Mouse (Mus musculus) liver, adult (tissue): Measurements from ENCODE around the gene Kcnq2.

Source experiments
- GATA4 ChIP-seq: IDR thresholded peaks from 2 replicates; pipeline ENCODE4 v1.6.1; 2014; ENCODE audit warnings: mild to moderate bottlenecking, low read length; ENCODE audit not compliant: insufficient replicate concordance

Gene Kcnq2

GRCm38 (mm10) chr2:181075501-181075900 is 59.6 kb downstream of the Kcnq2 start:
- no peak for TF ChIP-seq GATA4

GRCm38 (mm10) chr2:181072403-181072714 is 62.7 kb downstream of the Kcnq2 start:
- TF ChIP-seq GATA4: no peak

- no peak for TF ChIP-seq GATA4
Measured at GRCm38 (mm10) chr2:181071706-181072402, 63.2 kb downstream of the Kcnq2 start.

- no peak for TF ChIP-seq GATA4
Measured at GRCm38 (mm10) chr2:181070136-181070535, 65.0 kb downstream of the Kcnq2 start.

- no peak for TF ChIP-seq GATA4
Measured at GRCm38 (mm10) chr2:181068499-181068898, 66.6 kb downstream of the Kcnq2 start.

- TF ChIP-seq GATA4: no peak
Measured at GRCm38 (mm10) chr2:181065827-181066226, 69.3 kb downstream of the Kcnq2 start.

GRCm38 (mm10) chr2:181060127-181060526 is 75.0 kb downstream of the Kcnq2 start:
- TF ChIP-seq GATA4: no peak

- no peak for TF ChIP-seq GATA4
Measured at GRCm38 (mm10) chr2:181058193-181058592, 76.9 kb downstream of the Kcnq2 start.

- no peak for TF ChIP-seq GATA4
Measured at GRCm38 (mm10) chr2:181057341-181057740, 77.8 kb downstream of the Kcnq2 start.

GRCm38 (mm10) chr2:181052171-181052570 is 82.9 kb downstream of the Kcnq2 start:
- no peak for TF ChIP-seq GATA4

- TF ChIP-seq GATA4: no peak
Measured at GRCm38 (mm10) chr2:181048986-181049385, 86.1 kb downstream of the Kcnq2 start.

- TF ChIP-seq GATA4: no peak
Measured at GRCm38 (mm10) chr2:181048252-181048945, 86.7 kb downstream of the Kcnq2 start.

GRCm38 (mm10) chr2:181044001-181044400 is 91.1 kb downstream of the Kcnq2 start:
- no peak for TF ChIP-seq GATA4

- TF ChIP-seq GATA4: no peak
Measured at GRCm38 (mm10) chr2:181043437-181043836, 91.7 kb downstream of the Kcnq2 start, which contains the start of gene Chrna4. Chrna4 (minus strand) TSS chr2:181043546.

- TF ChIP-seq GATA4: no peak
Measured at GRCm38 (mm10) chr2:181042376-181042775, 92.7 kb downstream of the Kcnq2 start.

- no peak for TF ChIP-seq GATA4
Measured at GRCm38 (mm10) chr2:181041941-181042340, 93.2 kb downstream of the Kcnq2 start.

- no peak for TF ChIP-seq GATA4
Measured at GRCm38 (mm10) chr2:181039356-181039680, 95.8 kb downstream of the Kcnq2 start.
